Comparison of ENCODE assay signal across 23 mouse cellular contexts in genomic region chr14:54462146-54462545, GRCm38 (mm10). TPM values are rescaled to one million over a fixed set of nuclear protein-coding genes. Genes with fewer than 3 reads are reported as not detected.
DNase-seq lines count a peak whose midpoint lies in the region; ATAC-seq and TF ChIP-seq lines count a peak whose summit lies in the region.
"Had no signal": no experiment of that assay in that cellular context is flagged by ENCODE, and none has a peak within 500 bp of the region (broad histone marks: within the 10 kb centered on the region; RNA-seq: fewer than 3 reads in every experiment).

No protein-coding gene starts in this region.

- whole genome bisulfite sequencing in liver, embryonic 16.5 days (ENCODE audit: insufficient replicate concordance) = 60% methylated on average over 4 of the region's 4 CpGs
- 67% methylated on average over 4 of the region's 4 CpGs for WGBS in liver, embryonic 11.5 days
- WGBS in spleen, adult 2 months = 81% methylated on average over 4 of the region's 4 CpGs
- WGBS in stomach, postnatal 0 days = 57% methylated on average over 4 of the region's 4 CpGs

- DNase-seq in liver, embryonic 11.5 days (ENCODE audit: low spot score) = no peak
- no peak for DNase-seq in spleen, adult 2 months (ENCODE audit: low read depth in 1 of 2, low spot score in 2 of 2)
- no peak for DNase-seq in spleen, postnatal 36 days (ENCODE audit: low spot score in 2 of 2)
- no peak for DNase-seq in stomach, postnatal 0 days (ENCODE audit: low spot score)
- no peak for DNase-seq in cerebellum, adult 11-12 months
- DNase-seq: adrenal gland, adult 8-10 months; adrenal gland, postnatal 25 days; cerebellum, adult 18-20 months; cerebellum, adult 9-10 months; cerebellum, postnatal 25 days; forebrain, postnatal 0 days; gastrocnemius, adult 2 months; gastrocnemius, postnatal 14 days; heart, adult 11 months had no signal

- no peak for TF ChIP-seq EP300 in stomach, postnatal 0 days (optimal IDR thresholded peaks at IDR 0.05)

- no peak overlapping the region for H3K9ac ChIP-seq in liver, embryonic 16.5 days (ENCODE audit: low read depth, low read length)
- H3K9ac ChIP-seq in liver, embryonic 11.5 days (ENCODE audit: low read depth, low read length) = no peak overlapping the region
- no peak overlapping the region for H3K9ac ChIP-seq in stomach, postnatal 0 days (ENCODE audit: low read length)
- H3K9ac ChIP-seq: embryonic facial prominence, embryonic 12.5 days; embryonic facial prominence, embryonic 15.5 days; forebrain, postnatal 0 days; hindbrain, embryonic 12.5 days; hindbrain, embryonic 15.5 days had no signal

- H3K27ac ChIP-seq in liver, embryonic 16.5 days (ENCODE audit: low read length) = 0 out of 2 replicates have a peak overlapping the region, but pooled peaks have one; percentile 14
- H3K27ac ChIP-seq in liver, embryonic 11.5 days (ENCODE audit: low read depth, low read length) = no peak overlapping the region
- peak overlapping the region; percentile 55 for H3K27ac ChIP-seq in spleen, adult 2 months (ENCODE audit: insufficient read depth, low read length)
- H3K27ac ChIP-seq in stomach, postnatal 0 days (replicated peaks) = 0 out of 2 replicates have a peak overlapping the region, but pooled peaks have one; percentile 8
- H3K27ac ChIP-seq: embryonic facial prominence, embryonic 12.5 days; embryonic facial prominence, embryonic 15.5 days; gastrocnemius, adult 2 months; hindbrain, embryonic 12.5 days; hindbrain, embryonic 15.5 days had no signal

- TF ChIP-seq POLR2A in spleen, adult 2 months (IDR thresholded peaks at IDR 0.05; ENCODE audit: low read depth, low read length) = no peak

- TF ChIP-seq CTCF in spleen, adult 2 months (IDR thresholded peaks at IDR 0.05; ENCODE audit: extremely low read depth, insufficient read depth, insufficient read length, insufficient replicate concordance) = no peak
- TF ChIP-seq CTCF in stomach, postnatal 0 days (IDR thresholded peaks at IDR 0.05; ENCODE audit: low read depth) = no peak

- no peak overlapping the region for H3K4me3 ChIP-seq in liver, embryonic 16.5 days (ENCODE audit: low read depth, low read length)
- no peak overlapping the region for H3K4me3 ChIP-seq in liver, embryonic 11.5 days (ENCODE audit: low read depth, low read length)
- H3K4me3 ChIP-seq in spleen, adult 2 months (ENCODE audit: extremely low read depth, insufficient read depth, insufficient read length) = no peak overlapping the region
- no peak overlapping the region for H3K4me3 ChIP-seq in stomach, postnatal 0 days (ENCODE audit: low read depth, low read length)
- H3K4me3 ChIP-seq: embryonic facial prominence, embryonic 12.5 days; embryonic facial prominence, embryonic 15.5 days; gastrocnemius, adult 2 months; hindbrain, embryonic 12.5 days; hindbrain, embryonic 15.5 days had no signal

- H3K27me3 ChIP-seq in liver, embryonic 16.5 days (ENCODE audit: control insufficient read depth, insufficient read depth, low read depth, low read length) = no peaks in the 10 kb centered on the region
- H3K27me3 ChIP-seq in liver, embryonic 11.5 days (replicated peaks; ENCODE audit: control insufficient read depth, insufficient read depth, low read length) = no peaks in the 10 kb centered on the region
- H3K27me3 ChIP-seq in spleen, adult 2 months (ENCODE audit: control insufficient read depth, insufficient read depth, low read length) = no peaks in the 10 kb centered on the region
- no peaks in the 10 kb centered on the region for H3K27me3 ChIP-seq in stomach, postnatal 0 days (ENCODE audit: control insufficient read depth, insufficient read depth, low read length)
- H3K27me3 ChIP-seq: embryonic facial prominence, embryonic 12.5 days; embryonic facial prominence, embryonic 15.5 days; hindbrain, embryonic 12.5 days; hindbrain, embryonic 15.5 days had no signal

- H3K4me1 ChIP-seq in liver, embryonic 16.5 days (ENCODE audit: control insufficient read depth, low read depth, low read length) = peaks cover 29% of the 10 kb centered on the region
- peaks cover 21% of the 10 kb centered on the region for H3K4me1 ChIP-seq in liver, embryonic 11.5 days (replicated peaks; ENCODE audit: control insufficient read depth, insufficient read depth, low read length)
- no peaks in the 10 kb centered on the region; the same call in 1 of the 2 replicates for H3K4me1 ChIP-seq in spleen, adult 2 months (ENCODE audit: control insufficient read depth, insufficient read depth, insufficient read length)
- H3K4me1 ChIP-seq in stomach, postnatal 0 days (replicated peaks; ENCODE audit: control insufficient read depth, insufficient read depth) = no peaks in the 10 kb centered on the region; the same call in 1 of the 2 replicates

- H3K9me3 ChIP-seq in liver, embryonic 16.5 days (replicated peaks; ENCODE audit: control insufficient read depth, low read length) = no peaks in the 10 kb centered on the region
- no peaks in the 10 kb centered on the region for H3K9me3 ChIP-seq in liver, embryonic 11.5 days (ENCODE audit: control insufficient read depth, low read length)
- no peaks in the 10 kb centered on the region for H3K9me3 ChIP-seq in stomach, postnatal 0 days (ENCODE audit: control insufficient read depth, low read length)
- H3K9me3 ChIP-seq: embryonic facial prominence, embryonic 12.5 days; embryonic facial prominence, embryonic 15.5 days; hindbrain, embryonic 12.5 days; hindbrain, embryonic 15.5 days had no signal

- H3K36me3 ChIP-seq in liver, embryonic 16.5 days (ENCODE audit: control insufficient read depth, insufficient read depth) = peaks cover 3% of the 10 kb centered on the region
- no peaks in the 10 kb centered on the region for H3K36me3 ChIP-seq in liver, embryonic 11.5 days (ENCODE audit: control insufficient read depth, insufficient read depth, low read length)
- H3K36me3 ChIP-seq in spleen, adult 2 months (ENCODE audit: control insufficient read depth, insufficient read depth, low read length) = peaks cover 9% of the 10 kb centered on the region
- no peaks in the 10 kb centered on the region for H3K36me3 ChIP-seq in stomach, postnatal 0 days (ENCODE audit: control insufficient read depth, insufficient read depth, low read length)
- H3K36me3 ChIP-seq: hindbrain, embryonic 12.5 days; hindbrain, embryonic 15.5 days had no signal

- no peak overlapping the region for H3K4me2 ChIP-seq in liver, embryonic 16.5 days (ENCODE audit: low read depth, low read length)
- H3K4me2 ChIP-seq in liver, embryonic 11.5 days = no peak overlapping the region
- H3K4me2 ChIP-seq in stomach, postnatal 0 days (replicated peaks; ENCODE audit: low read depth) = no peak overlapping the region
- H3K4me2 ChIP-seq: embryonic facial prominence, embryonic 12.5 days; embryonic facial prominence, embryonic 15.5 days; heart, embryonic 11.5 days; hindbrain, embryonic 12.5 days; hindbrain, embryonic 15.5 days had no signal

- ATAC-seq in liver, embryonic 16.5 days (ENCODE audit: low read depth) = no peak
- no peak for ATAC-seq in liver, embryonic 11.5 days (replicated peaks; ENCODE audit: low FRiP score)
- ATAC-seq in stomach, postnatal 0 days (ENCODE audit: low FRiP score, low TSS enrichment) = no peak
- ATAC-seq: activated CD4-positive, CD25-positive, alpha-beta regulatory T cell, adult 4 months; CD4-positive, CD25-positive, alpha-beta regulatory T cell, adult 4 months; forebrain, embryonic 14.5 days; forebrain, postnatal 0 days had no signal

RNA-seq across cellular contexts. Expression of gene Lrp10, which starts 1.8 kb away (rescaled TPM):
- polyA plus RNA-seq in liver, embryonic 16.5 days (2015; fragmentation: Nextera tagmentation; extraction: Ambion mirVana) = 17.9 and 19.3 TPM in 2 replicates
- 38.6 and 41.3 TPM in 2 replicates for polyA plus RNA-seq in liver, embryonic 11.5 days (2014; fragmentation: Nextera tagmentation; extraction: Ambion mirVana)
- polyA plus RNA-seq in spleen, adult 2 months (2012; rRNA removed) = 154 and 206 TPM in 2 replicates
- polyA plus RNA-seq in stomach, postnatal 0 days (2015; fragmentation: Nextera tagmentation; extraction: Ambion mirVana) = 59.3 and 70.0 TPM in 2 replicates

RNA-seq across cellular contexts. Expression of gene Rem2, which starts 13.8 kb away (rescaled TPM):
- 0.09 and 0.34 TPM in 2 replicates for polyA plus RNA-seq in liver, embryonic 16.5 days (2015; fragmentation: Nextera tagmentation; extraction: Ambion mirVana)
- 0.29 and 0.78 TPM in 2 replicates for polyA plus RNA-seq in liver, embryonic 11.5 days (2014; fragmentation: Nextera tagmentation; extraction: Ambion mirVana)
- 0.22 and 0.40 TPM in 2 replicates for polyA plus RNA-seq in spleen, adult 2 months (2012; rRNA removed)
- polyA plus RNA-seq in stomach, postnatal 0 days (2015; fragmentation: Nextera tagmentation; extraction: Ambion mirVana) = 0.47 and 0.59 TPM in 2 replicates

RNA-seq across cellular contexts. Expression of gene Mmp14, which starts 30.7 kb away (rescaled TPM):
- 22.9 and 25.3 TPM in 2 replicates for polyA plus RNA-seq in liver, embryonic 16.5 days (2015; fragmentation: Nextera tagmentation; extraction: Ambion mirVana)
- 56.6 and 57.6 TPM in 2 replicates for polyA plus RNA-seq in liver, embryonic 11.5 days (2014; fragmentation: Nextera tagmentation; extraction: Ambion mirVana)
- polyA plus RNA-seq in spleen, adult 2 months (2012; rRNA removed) = 42.0 and 63.2 TPM in 2 replicates
- polyA plus RNA-seq in stomach, postnatal 0 days (2015; fragmentation: Nextera tagmentation; extraction: Ambion mirVana) = 63.9 and 70.4 TPM in 2 replicates
- polyA plus RNA-seq: CD4-positive, CD25-positive, alpha-beta regulatory T cell, adult 4 months had no signal

RNA-seq across cellular contexts. Expression of gene Mrpl52, which starts 35.4 kb away (rescaled TPM):
- 161 and 178 TPM in 2 replicates for polyA plus RNA-seq in liver, embryonic 16.5 days (2015; fragmentation: Nextera tagmentation; extraction: Ambion mirVana)
- 309 and 329 TPM in 2 replicates for polyA plus RNA-seq in liver, embryonic 11.5 days (2014; fragmentation: Nextera tagmentation; extraction: Ambion mirVana)
- 221 and 393 TPM in 2 replicates for polyA plus RNA-seq in spleen, adult 2 months (2012; rRNA removed)
- 312 and 339 TPM in 2 replicates for polyA plus RNA-seq in stomach, postnatal 0 days (2015; fragmentation: Nextera tagmentation; extraction: Ambion mirVana)

RNA-seq across cellular contexts. Expression of gene Slc7a7, which starts 44.6 kb away (rescaled TPM):
- polyA plus RNA-seq in liver, embryonic 16.5 days (2015; fragmentation: Nextera tagmentation; extraction: Ambion mirVana) = 9.5 and 10.5 TPM in 2 replicates
- 8.3 and 10.0 TPM in 2 replicates for polyA plus RNA-seq in liver, embryonic 11.5 days (2014; fragmentation: Nextera tagmentation; extraction: Ambion mirVana)
- polyA plus RNA-seq in spleen, adult 2 months (2012; rRNA removed) = 24.6 and 31.2 TPM in 2 replicates
- polyA plus RNA-seq in stomach, postnatal 0 days (2015; fragmentation: Nextera tagmentation; extraction: Ambion mirVana) = 9.3 and 9.5 TPM in 2 replicates
